Mouse (Mus musculus) small intestine, adult 2 months (tissue): ENCODE measurements around the gene AI464131.

Experiments
- CTCF ChIP-seq: fragments of 200-500 bp; IDR thresholded peaks from 2 replicates; pipeline ENCODE4 v1.5.1; 2012; ENCODE audit warnings: low read depth, mild to moderate bottlenecking, control low read depth, inconsistent platforms, low read length, moderate library complexity, mixed read lengths; ENCODE audit not compliant: insufficient replicate concordance, insufficient read length; ENCODE audit errors: extremely low read depth
- POLR2A ChIP-seq: fragments of 200-500 bp; IDR thresholded peaks from 2 replicates; pipeline ENCODE4 v1.6.1; 2012; ENCODE audit warnings: low read depth, mild to moderate bottlenecking, control low read depth, inconsistent platforms, low read length, moderate library complexity

- TF ChIP-seq POLR2A (no peak), CTCF (no peak)
Measured at GRCm38 (mm10) chr4:41504325-41504724, 1.4 kb upstream of the AI464131 start.
